Mouse (Mus musculus) liver, adult 2 months (tissue): Measurements from ENCODE around the gene Rcan1.

Experiments
- CTCF ChIP-seq: fragments of 200-500 bp; IDR thresholded peaks from 2 replicates; pipeline ENCODE4 v1.5.1; 2011; ENCODE audit warnings: low read depth, low read length, control low read depth
- POLR2A ChIP-seq: fragments of 200-500 bp; IDR thresholded peaks from 2 replicates; pipeline ENCODE4 v1.6.1; 2011; ENCODE audit warnings: low read length, control low read depth; ENCODE audit not compliant: insufficient read depth; ENCODE audit errors: extremely low read depth

DNA sequence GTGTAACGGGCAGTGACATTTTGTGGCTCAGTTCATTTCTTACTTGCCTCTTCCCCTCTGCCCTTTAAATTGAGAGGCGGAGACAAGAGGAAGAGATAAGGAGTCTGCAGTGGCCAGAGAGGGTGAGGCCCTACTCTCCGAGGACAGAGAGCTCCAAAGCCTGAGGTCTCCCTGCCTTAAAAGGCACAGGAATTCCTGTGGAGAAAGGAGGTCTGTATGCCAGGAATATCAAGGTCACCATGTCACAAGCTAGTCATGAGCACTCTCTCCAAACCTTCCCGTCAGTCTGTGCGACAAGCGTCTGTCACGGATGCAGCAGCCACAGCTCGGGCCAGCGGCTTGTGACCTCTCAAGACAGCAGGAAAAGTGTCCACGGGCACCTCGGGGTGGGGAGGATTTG lies 125.5 kb downstream of the Rcan1 start:
- TF ChIP-seq POLR2A, result no peak
- no peak for TF ChIP-seq CTCF
